Mouse (Mus musculus) forebrain, postnatal 0 days (tissue): ENCODE results near the gene Vps11. TPM values are rescaled to one million over a fixed set of nuclear protein-coding genes. Genes with fewer than 3 reads are reported as not detected.
A peak's percentile ranks its signal among the peaks of the same experiment; 100 is the strongest.

Experiments
- ATAC-seq: fragments of 200-750 bp; cut with Nextera tagmentation; 2 replicates; pipeline ENCODE4 v1.8.0; 2017; ENCODE audit warnings: mild to moderate bottlenecking, moderate library complexity
- DNase-seq: peaks from one replicate; pipeline ENCODE4 v3.0.0-alpha.2; 2015
- H3K27ac ChIP-seq: fragments of 300-500 bp; sonication (generic); 2 replicates; pipeline ENCODE4 v1.5.1; 2014; ENCODE audit warnings: low read depth, mild to moderate bottlenecking, antibody characterized with exemption, low read length, moderate library complexity, mixed read lengths
- H3K27me3 ChIP-seq: fragments of 300-500 bp; sonication (generic); 2 replicates; pipeline ENCODE4 v1.6.1; 2014; ENCODE audit warnings: mild to moderate bottlenecking, low read length, mixed read lengths; ENCODE audit not compliant: insufficient read depth
- H3K36me3 ChIP-seq: fragments of 300-500 bp; sonication (generic); 2 replicates; pipeline ENCODE4 v1.6.1; 2014; ENCODE audit warnings: mild to moderate bottlenecking, moderate library complexity; ENCODE audit not compliant: insufficient read depth
- H3K4me1 ChIP-seq: fragments of 300-500 bp; sonication (generic); 2 replicates; pipeline ENCODE4 v1.6.1; 2014; ENCODE audit warnings: antibody characterized with exemption; ENCODE audit not compliant: insufficient read depth
- H3K4me2 ChIP-seq: fragments of 300-500 bp; sonication (generic); 2 replicates; pipeline ENCODE4 v1.6.1; 2014; ENCODE audit warnings: low read depth, mild to moderate bottlenecking, moderate library complexity
- H3K4me3 ChIP-seq: fragments of 300-500 bp; sonication (generic); 2 replicates; pipeline ENCODE4 v1.5.1; 2014; ENCODE audit warnings: low read depth, low read length, mixed read lengths
- H3K9ac ChIP-seq: fragments of 300-500 bp; sonication (generic); 2 replicates; pipeline ENCODE4 v1.6.1; 2014; ENCODE audit warnings: mild to moderate bottlenecking
- H3K9me3 ChIP-seq: fragments of 300-500 bp; sonication (generic); 2 replicates; pipeline ENCODE4 v1.6.1; 2016; ENCODE audit warnings: low read length
- CTCF ChIP-seq: sonication (generic); IDR thresholded peaks from 2 replicates; pipeline ENCODE4 v1.5.1; 2016; ENCODE audit warnings: antibody characterized with exemption, control low read depth, low read depth
- WGBS: fragments of 180-500 bp; shearing (Covaris S2); extraction: QIAGEN DNeasy Blood & Tissue Kit; methylation state at CpG from one replicate; pipeline ENCODE4 v1.1.7; 2014; 5-methylcytosine and 5-hydroxymethylcytosine counted together
- polyA plus RNA-seq: library from polyadenylated mRNA; unstranded; fragments of >200 nt; fragmentation: Nextera tagmentation; extraction: Ambion mirVana; gene quantifications from 2 replicates; pipeline ENCODE4 v1.2.1, GENCODE M21; 2015
- total RNA-seq: library from RNA; depleted of rRNA; stranded (reverse); fragments of >200 nt; gene quantifications from 2 replicates; pipeline ENCODE4 v1.2.3, GENCODE M21; 2014

Gene Vps11
- total and polyA plus RNA-seq, 2 experiments from 2014 or later, result 39.1 to 39.9 TPM

DNA sequence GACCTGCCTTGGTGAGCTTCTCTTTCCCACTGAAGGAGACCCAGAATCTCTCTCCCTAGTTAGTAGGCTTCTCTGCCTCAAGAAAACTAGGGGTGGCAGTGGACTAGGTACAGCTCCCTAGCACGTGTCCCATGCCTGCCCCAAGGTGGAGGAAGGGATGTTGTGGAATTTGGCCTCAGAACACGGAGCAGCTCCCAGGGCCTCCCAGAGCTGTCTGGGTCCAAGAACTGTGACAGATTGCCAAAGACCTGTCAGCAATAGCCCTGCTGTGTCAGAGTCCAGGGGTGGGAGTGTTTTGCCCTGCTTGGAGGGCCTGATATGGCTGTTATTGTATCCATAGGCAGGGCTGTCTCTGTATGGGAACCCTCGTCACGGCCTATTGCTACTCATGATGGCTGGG, 39.6 kb upstream of the Vps11 start:
- no peak overlapping the region for H3K9ac ChIP-seq
- WGBS, result 87% methylated on average over 4 of the region's 4 CpGs
- no peak for ATAC-seq

DNA sequence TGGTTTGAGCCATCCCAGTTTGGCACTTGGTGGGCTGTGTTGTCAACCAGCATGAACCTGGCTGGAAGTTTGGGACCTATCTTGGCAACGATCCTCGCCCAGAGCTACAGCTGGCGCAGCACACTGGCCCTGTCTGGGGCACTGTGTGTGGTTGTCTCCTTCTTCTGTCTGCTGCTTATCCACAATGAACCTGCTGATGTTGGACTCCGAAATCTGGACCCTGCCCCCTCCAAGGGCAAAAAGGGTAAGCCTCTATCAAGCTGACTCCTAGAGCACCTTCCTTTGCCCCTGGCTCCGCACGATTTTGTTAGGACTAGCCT, 38.3 kb upstream of the Vps11 start:
- no peak for TF ChIP-seq CTCF
- no peaks in the 10 kb centered on the region for H3K9me3 ChIP-seq
- H3K4me3 ChIP-seq, result no peak overlapping the region
- no peak for ATAC-seq
- DNase-seq, result no peak
- 84% methylated on average over 6 of the region's 6 CpGs for WGBS
- no peaks in the 10 kb centered on the region for H3K27me3 ChIP-seq
- H3K4me1 ChIP-seq, result 0 out of 2 replicates have a peak, but pooled peaks cover 15% of the 10 kb centered on the region
- H3K9ac ChIP-seq, result no peak overlapping the region
- H3K27ac ChIP-seq, result no peak overlapping the region
- no peak overlapping the region for H3K4me2 ChIP-seq
- peaks cover 51% of the 10 kb centered on the region for H3K36me3 ChIP-seq

More for the DNA sequence above, 39.6 kb upstream of the Vps11 start:
- no peak for DNase-seq
- no peak overlapping the region for H3K27ac ChIP-seq
- no peak overlapping the region for H3K4me3 ChIP-seq
- H3K36me3 ChIP-seq, result peaks cover 56% of the 10 kb centered on the region
- peaks cover 18% of the 10 kb centered on the region; the same call in 1 of the 2 replicates for H3K4me1 ChIP-seq
- H3K4me2 ChIP-seq, result no peak overlapping the region
- no peaks in the 10 kb centered on the region for H3K27me3 ChIP-seq
- TF ChIP-seq CTCF, result no peak
- no peaks in the 10 kb centered on the region for H3K9me3 ChIP-seq

DNA sequence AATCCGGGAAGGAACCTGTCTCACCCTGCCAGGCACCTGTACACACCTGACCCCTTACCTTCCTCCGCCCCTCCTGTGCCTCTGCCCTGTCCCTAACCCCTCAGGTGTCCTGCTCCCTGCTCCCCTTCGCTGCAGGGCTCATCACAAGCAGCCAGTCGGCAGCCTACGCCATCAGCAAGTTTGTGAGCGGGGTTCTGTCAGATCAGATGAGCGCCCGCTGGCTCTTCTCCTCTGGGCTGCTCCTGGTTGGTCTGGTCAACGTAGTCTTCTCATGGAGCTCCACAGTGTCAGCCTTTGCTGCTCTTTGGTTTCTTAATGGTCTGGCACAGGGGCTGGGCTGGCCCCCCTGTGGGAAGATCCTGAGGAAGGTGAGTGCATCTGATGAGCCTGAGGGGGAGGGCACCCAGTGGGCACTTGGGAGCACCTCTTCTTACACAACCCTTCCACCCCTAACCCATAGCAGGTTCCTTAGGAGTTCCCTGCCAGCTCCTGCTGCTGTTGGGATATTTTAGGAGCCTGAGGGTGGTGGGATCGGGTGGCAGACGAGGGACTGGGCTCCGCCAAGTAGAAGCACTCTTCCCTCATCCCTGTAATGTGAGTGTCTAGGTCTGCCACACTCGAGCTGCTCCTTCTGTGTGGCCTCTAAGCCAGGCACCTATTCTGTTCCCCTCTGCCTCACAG, 37.8 kb upstream of the Vps11 start:
- Histone ChIP-seq H3K9me3 (no peaks in the 10 kb centered on the region), H3K9ac (no peak overlapping the region), H3K4me2 (no peak overlapping the region), H3K27me3 (no peaks in the 10 kb centered on the region), H3K4me3 (no peak overlapping the region), H3K4me1 (0 out of 2 replicates have a peak, but pooled peaks cover 15% of the 10 kb centered on the region), H3K27ac (no peak overlapping the region), H3K36me3 (peaks cover 46% of the 10 kb centered on the region)
- 85% methylated on average over 13 of the region's 13 CpGs for WGBS
- DNase-seq (no peak), ATAC-seq (no peak)
- TF ChIP-seq CTCF, result no peak

DNA sequence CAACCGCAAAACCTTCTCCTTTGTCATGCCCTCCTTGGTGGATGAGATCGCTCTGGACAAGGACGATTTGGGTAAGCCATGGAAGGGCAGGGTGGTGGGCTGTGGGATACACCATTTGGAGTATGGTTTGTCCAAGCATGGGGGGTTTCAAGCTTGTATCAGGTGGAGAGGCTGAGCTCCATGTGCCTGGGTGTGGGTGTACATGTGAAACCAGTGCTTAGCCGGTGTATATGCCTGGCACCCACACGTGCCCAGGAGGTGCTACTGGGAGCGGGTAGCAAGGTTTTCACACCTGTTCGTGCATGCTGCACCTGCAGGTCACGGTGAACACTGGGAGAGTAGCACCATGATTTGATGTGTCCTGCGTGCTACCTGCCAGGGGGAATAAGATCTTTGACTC, 37.1 kb upstream of the Vps11 start:
- Histone ChIP-seq H3K36me3 (peaks cover 39% of the 10 kb centered on the region), H3K4me3 (no peak overlapping the region), H3K4me1 (0 out of 2 replicates have a peak, but pooled peaks cover 15% of the 10 kb centered on the region), H3K27ac (no peak overlapping the region), H3K27me3 (no peaks in the 10 kb centered on the region), H3K9ac (0 out of 2 replicates have a peak overlapping the region, but pooled peaks have one; percentile 84), H3K4me2 (peak overlapping the region; percentile 90), H3K9me3 (no peaks in the 10 kb centered on the region)
- DNase-seq (no peak), ATAC-seq (no peak)
- 79% methylated on average over 9 of the region's 9 CpGs for WGBS
- no peak for TF ChIP-seq CTCF

DNA sequence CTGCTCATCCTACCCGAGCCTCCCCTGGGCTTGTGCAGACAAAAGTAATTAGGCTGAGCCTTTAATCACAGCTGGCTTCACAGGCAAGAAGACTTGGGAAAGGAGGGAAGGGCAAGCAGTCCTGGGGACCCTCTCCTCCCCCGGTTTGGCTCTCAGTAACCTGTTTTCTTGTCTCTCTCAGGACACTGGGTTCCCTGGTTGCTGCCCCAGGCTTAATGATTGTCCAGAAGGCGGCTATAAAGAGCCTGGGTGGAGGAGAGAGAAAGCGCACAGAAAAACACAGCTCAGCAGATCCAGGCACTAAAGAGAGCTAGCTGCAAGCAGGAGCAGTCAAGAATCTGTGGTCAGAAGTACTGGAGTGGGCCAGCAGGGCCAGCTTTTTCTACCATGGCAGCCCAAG, 36.6 kb upstream of the Vps11 start:
- H3K4me2 ChIP-seq, result peak overlapping the region; percentile 90
- ATAC-seq (no peak), DNase-seq (no peak)
- 14% methylated on average over 4 of the region's 4 CpGs for WGBS
- no peaks in the 10 kb centered on the region for H3K27me3 ChIP-seq
- peak overlapping the region; percentile 64 for H3K4me3 ChIP-seq
- no peak overlapping the region for H3K27ac ChIP-seq
- 0 out of 2 replicates have a peak, but pooled peaks cover 15% of the 10 kb centered on the region for H3K4me1 ChIP-seq
- no peaks in the 10 kb centered on the region for H3K9me3 ChIP-seq
- no peak for TF ChIP-seq CTCF
- peak overlapping the region; percentile 84; the same call in 1 of the 2 replicates for H3K9ac ChIP-seq
- peaks cover 35% of the 10 kb centered on the region for H3K36me3 ChIP-seq

- H3K36me3 ChIP-seq, result peaks cover 24% of the 10 kb centered on the region
- peak; percentile 90 for DNase-seq
Observed at GRCm38 (mm10) chr9:44396684-44397411, 35.4 kb upstream of the Vps11 start, which contains the start of gene Slc37a4. Gene Slc37a4 (plus strand): TSS chr9:44396852.

GRCm38 (mm10) chr9:44391466-44391865, 30.0 kb upstream of the Vps11 start:
- WGBS, result 34% methylated on average over 4 of the region's 4 CpGs
- no peak overlapping the region for H3K9ac ChIP-seq
- peak; percentile 59 for ATAC-seq

More at GRCm38 (mm10) chr9:44396684-44397411, 35.4 kb upstream of the Vps11 start, which contains the start of gene Slc37a4:
- TF ChIP-seq CTCF, result peak; percentile 37
- Histone ChIP-seq H3K27ac (peak within 1 kb of the TSS; percentile 74), H3K4me1 (0 out of 2 replicates have a peak, but pooled peaks cover 15% of the 10 kb centered on the region), H3K27me3 (no peaks in the 10 kb centered on the region), H3K4me2 (peak within 1 kb of the TSS; percentile 90), H3K9ac (peak within 1 kb of the TSS; percentile 84), H3K4me3 (peak within 1 kb of the TSS; percentile 64), H3K9me3 (no peaks in the 10 kb centered on the region)
- WGBS, result under 1% methylated on average over 43 of the region's 43 CpGs
- ATAC-seq, result peak; percentile 97

More at GRCm38 (mm10) chr9:44391466-44391865, 30.0 kb upstream of the Vps11 start:
- H3K4me3 ChIP-seq, result no peak overlapping the region
- H3K4me2 ChIP-seq, result no peak overlapping the region
- peak; percentile 88 for TF ChIP-seq CTCF
- H3K4me1 ChIP-seq, result no peaks in the 10 kb centered on the region
- no peak overlapping the region for H3K27ac ChIP-seq
- no peaks in the 10 kb centered on the region for H3K9me3 ChIP-seq
- DNase-seq, result peak; percentile 70
- H3K36me3 ChIP-seq, result peaks cover 46% of the 10 kb centered on the region
- no peaks in the 10 kb centered on the region for H3K27me3 ChIP-seq
